Mouse (Mus musculus) 3134 (cell line): Measurements from ENCODE around the gene Pdgfc.

ENCODE experiments used
- DNase-seq: peaks from one replicate; pipeline ENCODE4 v3.0.0-alpha.2; 2011; ENCODE audit warnings: low spot score; ENCODE audit not compliant: insufficient read length; ENCODE audit errors: extremely low read depth

Gene Pdgfc

DNA sequence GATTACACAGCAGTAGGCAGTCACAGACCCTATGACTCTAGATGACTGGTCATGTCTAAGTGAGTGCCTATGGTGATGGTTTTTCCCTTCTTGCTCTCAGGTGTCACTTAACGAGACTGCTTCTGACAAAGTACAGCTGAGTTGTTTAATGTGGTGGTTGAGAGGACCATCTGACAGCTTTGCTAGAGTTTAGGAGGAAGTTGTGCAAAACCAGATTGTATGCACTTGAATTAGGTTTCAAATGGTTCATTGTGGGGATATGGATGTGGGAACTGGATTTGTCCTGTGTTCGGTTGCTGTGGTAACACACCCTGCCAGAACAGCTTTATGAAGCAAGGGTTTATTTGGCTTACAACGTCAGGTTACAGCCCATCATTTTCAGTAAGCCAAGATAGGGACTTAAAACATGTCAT lies 112.9 kb downstream of the Pdgfc start:
- no peak for DNase-seq

DNA sequence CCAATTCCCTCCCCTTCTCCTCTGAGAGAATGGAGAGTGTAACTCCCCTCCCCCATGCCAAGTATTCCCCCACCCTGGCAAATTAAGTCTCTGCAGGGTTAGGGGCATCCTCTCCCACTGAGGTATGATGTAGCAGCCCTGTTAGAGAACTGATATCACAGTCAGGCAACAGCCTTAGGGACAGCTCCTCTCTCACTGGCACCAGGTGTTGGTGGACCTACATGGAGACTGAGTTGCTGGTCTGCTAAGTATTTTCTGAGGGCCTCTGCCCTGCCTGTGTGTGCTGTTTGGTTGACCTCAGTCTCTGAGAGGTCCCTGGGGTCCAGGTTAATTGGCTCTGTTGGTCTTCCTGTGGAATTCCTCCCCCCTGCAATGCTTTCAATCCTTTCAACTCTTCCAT lies 114.0 kb downstream of the Pdgfc start:
- DNase-seq: no peak

DNA sequence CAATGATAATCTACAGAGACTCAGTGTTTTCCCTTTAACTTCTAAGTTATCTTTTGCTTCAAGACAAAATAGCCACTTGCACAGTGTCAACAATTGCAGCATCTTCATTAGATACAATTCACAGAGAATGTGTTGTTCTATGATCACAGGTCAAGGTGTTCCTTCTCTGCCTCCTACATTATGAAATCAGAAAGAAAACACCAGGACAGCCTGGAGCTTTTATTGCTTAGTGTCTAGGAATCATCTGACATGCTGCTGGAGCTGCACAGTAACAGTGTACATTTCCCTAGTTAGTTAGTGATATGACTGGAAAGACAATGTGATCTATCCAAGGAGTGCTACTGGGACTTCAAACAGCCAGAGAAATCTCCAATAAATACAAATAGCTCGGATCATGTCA lies 118.2 kb downstream of the Pdgfc start:
- no peak for DNase-seq

DNA sequence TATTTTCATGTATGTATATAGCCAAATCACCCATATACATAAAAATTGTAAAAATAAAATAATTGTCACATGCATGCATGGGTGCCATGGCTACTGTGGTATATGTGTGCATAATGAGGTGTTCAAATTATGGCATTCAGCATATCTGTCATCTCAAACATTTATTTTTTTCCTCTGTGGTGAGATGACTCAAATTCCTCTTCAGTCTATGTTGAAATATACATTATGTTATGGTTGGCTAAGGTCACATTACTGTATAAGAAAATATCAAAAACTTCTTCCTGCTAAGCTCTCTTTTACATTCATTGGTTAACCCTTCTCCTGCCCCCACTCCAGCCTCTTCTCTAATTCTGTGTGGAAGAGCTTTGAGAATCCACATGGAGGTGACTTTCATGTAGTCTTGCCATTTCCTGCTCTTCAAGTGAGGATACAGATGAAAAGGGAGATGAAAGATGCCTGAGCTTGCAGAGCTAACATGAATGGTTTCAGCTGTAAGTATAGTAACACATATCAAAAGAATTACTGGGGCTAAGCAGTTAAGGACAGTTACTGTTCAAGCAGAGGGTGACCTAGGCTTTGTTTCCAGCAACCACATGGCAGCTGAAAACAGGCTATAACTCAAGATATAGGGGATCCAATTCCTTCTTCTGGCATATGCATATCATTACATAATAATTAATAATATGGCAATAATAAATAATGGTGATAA lies 124.4 kb downstream of the Pdgfc start:
- no peak for DNase-seq

DNA sequence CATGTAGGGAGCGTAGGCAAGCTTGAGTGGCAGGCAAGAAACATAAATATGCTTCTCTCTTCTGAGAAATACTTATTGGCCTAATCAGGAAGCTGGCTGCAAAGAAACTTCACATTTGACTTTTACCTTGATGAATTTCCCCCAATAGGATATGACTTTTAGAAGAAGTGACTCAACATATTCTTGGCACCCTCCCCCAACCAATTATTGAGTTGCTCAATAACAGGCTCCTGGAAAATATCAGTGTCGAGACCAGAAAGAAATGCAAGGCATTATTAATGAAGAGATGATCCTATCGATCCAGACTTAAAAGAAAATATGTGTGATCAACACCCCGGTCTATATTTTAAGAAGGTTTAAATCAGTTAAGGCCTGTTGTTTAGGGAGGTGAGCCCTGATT lies 125.9 kb downstream of the Pdgfc start:
- no peak for DNase-seq

DNA sequence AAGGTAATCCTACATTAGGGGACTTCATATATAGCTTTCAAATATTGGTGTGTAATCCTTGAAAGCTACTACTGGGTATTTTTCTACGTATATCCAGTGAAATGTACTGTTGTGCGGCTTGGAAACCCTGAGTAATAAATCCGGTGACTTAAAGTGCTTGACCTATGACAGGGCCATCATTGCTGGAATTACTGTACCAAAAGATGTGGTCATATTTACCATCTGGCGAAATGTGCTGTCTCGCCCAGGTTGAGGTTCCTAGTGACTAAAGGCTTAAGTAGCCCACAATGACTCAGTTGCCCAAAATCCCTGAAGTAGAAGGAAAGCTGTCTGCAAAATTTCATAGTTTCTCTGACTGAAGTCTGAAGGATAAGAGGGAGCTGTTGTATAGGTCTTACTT lies 127.9 kb downstream of the Pdgfc start:
- DNase-seq: peak; percentile 72

DNA sequence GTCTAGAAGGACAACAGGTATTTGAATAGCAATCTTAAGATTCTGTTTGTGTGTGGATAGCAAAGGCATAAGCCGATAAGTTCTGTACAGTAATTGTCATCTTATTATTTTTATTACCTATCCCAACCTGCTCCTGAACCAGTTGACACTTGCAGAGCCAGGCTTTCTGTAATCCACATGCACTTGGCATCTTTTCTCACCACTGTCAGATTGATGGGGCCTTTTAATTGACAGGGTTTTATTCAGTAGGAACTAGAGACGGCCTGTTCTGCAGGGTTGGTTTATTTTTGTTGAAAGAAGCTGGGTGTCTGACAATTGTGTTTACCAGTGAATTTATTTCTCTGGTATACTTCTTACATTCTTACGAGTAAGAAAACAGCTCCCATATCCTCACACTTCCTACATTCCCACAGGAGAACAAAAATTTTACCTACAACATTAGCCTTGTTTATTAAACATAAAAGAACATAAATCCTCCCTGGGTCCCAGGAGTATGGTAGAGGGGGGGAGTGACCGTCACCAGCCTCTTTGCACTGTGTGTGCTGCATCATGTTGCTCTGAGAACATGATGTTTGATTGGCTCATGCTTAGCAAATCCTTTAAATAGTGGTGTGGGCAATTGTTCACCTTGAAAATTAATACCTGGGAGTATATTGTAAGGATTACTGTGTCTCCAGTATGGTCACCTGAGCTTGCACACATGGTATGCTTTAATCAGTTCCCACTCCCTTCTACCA lies 134.0 kb downstream of the Pdgfc start:
- DNase-seq: no peak

DNA sequence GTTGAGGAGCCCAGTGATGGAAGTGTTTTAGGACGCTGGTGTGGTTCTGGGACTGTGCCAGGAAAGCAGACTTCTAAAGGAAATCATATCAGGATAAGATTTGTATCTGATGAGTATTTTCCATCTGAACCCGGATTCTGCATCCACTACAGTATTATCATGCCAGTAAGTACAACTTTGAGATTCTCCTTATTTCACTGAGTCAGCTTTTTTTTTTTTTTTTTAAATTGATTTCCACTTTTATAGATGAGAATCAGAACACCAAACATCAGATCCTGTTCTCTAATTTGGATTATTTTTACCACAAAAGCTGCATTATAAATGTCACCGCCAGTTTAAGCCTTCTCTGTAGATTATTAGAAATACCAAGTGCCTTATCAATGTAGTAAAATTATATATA lies 138.6 kb downstream of the Pdgfc start:
- DNase-seq: no peak

DNA sequence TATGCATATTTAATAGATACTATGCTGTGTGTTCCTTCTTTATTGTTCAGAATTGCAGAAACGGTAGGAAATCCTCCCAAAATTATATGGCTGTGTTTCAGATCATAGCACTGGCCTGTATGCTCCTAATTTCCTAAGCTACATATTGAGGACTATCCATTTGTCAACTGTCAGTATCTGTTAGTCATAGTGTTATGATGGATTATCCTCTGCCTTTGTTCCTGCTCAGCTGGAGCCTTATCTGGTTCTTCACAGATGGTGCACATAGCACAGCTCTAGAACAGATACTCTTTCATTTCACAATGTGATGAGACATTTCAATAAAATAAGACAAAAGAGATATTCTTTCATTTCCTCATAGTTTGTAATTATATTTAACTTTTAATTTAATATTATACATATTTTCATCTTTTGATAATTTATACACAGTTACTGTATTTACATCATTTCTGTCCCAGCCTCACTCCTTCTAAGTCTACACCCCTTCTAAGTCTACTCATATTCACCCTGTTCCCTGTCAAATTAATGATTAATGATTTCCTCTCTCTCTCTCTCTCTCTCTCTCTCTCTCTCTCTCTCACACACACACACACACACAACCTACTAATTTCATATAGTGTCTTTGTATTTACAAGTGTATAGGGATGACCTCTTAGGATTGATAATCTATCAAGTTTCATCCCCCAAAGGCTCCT lies 145.2 kb downstream of the Pdgfc start:
- no peak for DNase-seq

DNA sequence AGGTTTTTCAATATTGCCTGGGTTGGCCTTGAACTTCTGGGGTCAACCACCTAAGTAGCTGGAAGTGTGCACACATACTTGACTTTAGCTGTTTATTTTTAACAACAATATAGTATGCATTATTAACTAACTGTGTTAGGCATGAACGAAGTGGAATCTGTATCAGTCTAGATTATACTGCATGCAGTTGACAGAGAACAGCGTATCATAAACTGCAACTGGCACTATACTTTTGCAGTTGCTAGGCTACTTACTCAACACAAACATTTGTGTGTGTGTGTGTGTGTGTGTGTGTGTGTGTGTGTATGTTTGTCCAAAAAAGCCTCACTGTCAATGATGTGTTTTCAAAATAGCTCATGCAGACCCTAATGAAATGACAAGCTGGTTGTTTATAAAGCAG lies 160.7 kb downstream of the Pdgfc start:
- DNase-seq: no peak

DNA sequence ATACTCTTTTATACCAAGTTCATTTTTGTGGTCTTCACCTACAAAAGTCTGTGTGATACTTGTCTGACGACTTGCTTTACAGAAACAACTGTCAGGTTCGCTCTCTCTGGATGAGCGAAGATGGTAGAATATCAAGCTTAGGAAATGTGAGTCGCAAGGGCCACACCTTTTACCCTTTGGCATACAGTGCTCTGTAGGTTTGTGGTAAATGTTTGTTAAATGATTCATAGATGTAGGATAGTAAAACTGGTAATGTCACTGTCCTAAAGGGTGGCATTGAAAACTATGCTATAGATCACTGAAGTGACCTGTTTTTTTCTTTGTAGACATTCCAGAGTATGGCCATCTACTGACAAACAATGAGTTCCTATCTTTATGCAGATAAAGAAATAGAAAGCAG lies 161.4 kb downstream of the Pdgfc start:
- DNase-seq: peak; percentile 4

DNA sequence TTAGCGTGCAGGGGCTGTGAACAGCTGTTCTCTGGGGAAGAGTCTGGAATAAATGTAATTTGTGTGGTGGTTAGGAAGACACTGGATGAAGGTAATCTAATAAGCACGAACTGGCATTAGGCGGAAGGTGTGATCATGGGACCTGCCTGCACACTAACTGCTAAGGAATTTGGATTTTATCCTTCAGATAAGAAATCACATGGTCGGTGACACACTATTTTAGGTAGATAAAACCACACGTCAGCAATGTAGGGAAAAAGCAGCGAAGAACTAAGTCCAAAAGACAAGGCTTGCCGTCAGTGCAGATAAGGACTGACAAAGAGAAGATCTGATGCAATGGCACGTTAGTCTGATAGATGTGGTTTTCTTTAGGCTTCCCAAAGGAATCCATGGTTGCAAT lies 164.4 kb downstream of the Pdgfc start:
- no peak for DNase-seq

DNA sequence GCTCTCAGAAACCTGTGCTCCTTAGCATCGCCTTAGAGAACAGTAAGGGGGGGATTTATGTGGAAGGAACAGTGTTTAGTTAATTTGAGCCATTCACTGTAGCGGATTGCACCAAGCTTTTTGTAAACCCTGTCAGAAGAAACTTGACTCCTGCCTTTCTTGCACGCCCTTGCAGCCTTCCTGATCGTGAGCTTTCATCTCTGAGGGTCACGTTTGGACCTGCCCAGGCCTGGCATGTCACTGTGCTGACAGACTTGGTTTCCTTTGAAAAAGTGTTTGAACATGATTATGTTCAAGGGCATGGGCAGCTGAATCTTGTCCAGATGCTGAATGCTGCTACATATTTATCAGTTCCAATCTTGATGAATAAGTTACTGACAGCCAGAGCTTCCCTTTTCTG lies 169.0 kb downstream of the Pdgfc start:
- no peak for DNase-seq

DNA sequence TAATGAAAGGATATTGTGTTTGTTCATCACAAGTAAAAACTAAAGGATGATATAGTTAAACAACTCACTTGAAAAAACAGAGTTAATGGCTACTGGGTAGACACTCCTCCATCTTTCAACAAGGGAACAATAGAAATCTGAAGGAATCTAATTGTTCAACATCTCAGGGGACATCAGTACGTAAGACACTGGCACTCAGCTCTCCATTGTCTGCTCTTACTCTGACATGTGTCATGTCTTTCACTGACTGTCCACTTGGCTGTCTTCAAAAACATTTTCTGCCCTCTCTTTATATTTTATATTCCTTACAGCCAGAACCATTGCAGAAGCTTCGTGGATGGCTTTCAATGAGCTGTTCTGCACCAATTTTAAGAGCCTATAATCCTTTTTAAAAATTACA lies 172.0 kb downstream of the Pdgfc start:
- no peak for DNase-seq

DNA sequence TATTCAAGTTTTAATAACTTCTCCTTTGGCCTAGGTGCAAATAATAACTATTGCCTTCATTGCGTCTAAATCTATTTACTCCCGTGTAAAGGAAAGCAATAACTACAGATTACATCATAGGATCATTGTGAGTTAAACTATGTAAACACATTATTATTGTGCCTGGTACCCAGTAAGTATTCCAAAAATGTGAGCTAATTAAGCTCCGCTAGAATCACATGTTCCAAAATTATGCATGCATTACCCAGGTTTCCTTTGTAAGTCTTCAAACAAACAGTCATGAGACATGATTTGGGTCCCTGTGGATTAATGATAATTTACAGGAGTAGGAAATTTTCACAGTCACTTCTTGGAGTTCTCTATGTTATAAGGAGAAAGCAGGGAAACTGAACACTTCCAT lies 174.9 kb downstream of the Pdgfc start:
- DNase-seq: no peak

DNA sequence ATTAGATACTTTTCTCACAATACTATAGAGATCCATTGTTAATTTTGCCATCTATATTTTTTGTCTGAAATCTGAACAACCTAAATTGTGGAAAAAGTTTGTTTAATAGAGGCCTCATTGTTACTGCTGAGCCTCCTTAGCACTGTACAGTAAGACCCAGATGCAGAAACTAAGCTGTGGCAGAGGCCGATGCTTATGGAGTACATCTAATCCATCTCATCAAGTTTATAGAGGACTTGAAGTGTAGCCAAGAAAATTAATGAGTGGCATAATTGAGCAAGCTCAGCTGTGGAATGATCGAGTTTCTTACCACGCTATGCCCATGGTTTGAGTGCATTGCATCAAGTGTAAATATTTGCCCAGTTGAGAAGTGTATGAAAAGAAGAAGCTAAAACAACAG lies 175.4 kb downstream of the Pdgfc start:
- DNase-seq: no peak

DNA sequence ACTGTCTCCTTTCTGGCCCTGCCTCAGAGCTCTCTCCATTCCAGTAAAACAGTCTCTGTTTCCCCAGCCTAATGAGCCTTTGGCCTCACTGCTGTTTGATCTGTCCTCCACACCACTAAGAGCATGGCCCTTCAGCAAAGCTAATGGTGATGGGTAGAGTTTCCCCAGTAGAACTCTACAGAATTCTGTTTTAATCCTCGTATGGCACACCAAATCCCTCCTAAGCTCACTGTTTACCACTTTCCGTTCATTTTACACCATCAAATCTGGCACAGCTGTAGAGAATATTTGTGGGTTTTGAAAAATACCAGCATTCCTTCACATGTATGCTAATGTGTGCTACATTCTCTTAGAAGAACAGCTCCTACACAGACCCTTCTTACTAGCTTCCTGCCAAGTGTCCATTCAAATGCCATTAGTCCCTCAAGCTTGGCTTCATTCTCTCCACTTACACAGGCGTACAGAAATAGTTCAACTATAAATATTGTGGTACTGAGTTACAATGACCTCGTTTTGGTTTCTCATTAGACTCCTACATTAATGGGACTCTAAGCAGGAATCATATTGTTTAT lies 179.4 kb downstream of the Pdgfc start:
- no peak for DNase-seq

DNA sequence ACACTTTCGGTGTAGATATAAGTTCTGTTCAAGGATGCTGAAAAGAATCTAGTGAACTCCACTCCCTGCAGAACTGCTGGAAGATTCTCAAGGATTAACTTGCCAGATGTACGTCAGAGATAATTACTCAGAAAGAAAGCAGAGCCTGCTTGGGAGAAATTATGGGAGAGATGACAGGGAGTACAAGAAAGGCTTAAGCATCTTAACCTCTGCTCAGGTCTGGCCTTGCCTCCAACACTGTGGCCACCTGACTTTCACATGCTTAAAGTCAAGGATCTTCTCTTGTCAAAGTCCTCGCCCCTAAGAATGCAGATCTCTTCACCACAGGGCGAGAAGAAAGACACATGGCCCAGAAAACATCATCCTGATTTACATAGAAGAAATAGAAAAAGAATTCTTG lies 185.5 kb downstream of the Pdgfc start:
- DNase-seq: no peak

DNA sequence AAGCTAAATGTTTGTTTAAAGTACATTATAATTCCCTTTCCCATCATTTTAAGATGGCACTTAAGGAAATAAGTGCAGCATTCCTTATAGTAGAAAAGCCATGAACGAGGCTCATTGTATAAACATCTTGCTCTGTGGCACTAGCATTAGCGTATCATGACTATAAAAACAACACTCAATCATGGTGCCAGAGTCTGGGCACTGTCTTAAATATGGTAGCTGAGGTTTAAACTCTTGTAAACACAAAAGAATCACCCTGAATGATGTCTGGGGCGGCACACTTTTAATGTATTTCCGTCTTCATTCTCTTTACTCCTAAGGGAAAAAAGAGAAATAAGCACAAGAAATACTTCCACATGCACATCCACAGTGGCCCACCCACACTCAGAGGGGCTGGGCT lies 192.1 kb downstream of the Pdgfc start:
- DNase-seq: no peak

DNA sequence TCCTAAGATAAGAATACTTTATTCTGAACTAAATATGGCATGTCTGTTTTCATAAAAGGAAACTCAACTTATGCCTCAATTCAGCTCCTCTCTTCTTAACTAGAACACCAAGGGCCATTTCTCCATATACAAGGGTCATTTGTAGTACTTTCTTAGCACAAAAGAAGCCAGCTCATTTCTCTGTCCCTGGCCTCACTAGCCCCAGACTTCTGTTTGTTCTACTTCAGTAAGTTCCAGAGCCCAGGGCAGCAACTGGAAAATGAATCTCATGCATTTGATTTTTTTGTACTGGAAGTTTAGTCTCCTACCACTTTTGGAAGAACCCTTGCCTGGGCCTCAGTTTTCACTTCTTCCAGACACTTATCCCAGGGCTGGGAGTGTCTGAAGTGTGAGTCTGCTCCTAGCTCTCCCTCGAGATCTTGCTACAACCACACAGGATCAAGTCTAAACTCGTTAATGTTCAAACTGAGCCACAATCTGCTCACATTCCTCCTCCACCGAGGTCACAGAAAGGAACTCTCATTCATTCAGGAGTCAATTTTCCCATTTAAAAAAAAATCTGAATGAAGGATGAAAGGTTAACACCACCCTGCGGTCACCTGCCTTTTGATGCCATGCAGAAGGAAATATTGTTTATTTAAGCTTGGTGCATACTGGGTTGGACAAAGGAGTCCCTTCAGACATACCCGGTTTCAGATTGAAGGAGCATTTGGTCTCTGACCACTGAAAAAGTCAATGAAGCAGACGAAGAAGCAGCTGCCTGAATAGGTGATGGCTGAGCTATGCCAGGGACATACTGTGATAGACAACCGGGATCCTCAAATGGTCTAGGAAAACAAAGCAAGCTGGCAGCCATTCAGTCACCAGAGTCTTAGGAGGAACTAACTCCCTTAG lies 206.7 kb downstream of the Pdgfc start:
- no peak for DNase-seq

DNA sequence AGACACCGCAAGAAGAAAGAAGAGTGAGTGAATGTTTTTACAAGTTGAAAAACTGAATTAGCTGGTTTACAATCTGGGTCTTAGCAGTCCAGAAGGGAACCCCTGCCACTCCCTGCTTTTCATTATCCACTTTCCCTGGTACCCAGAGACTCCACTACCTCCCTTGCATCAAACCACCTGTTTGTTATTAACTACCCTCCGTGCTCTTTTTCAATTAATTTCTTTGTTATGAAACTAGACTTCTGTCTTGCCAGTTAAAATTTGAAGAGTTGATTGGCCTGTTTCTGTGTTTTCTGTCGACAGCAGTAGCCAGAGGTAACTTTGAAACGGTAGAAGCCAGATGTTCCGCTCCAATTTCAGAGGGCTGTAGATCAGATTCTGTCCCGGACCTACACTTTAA lies 207.4 kb downstream of the Pdgfc start:
- DNase-seq: no peak
